11 mouse cellular contexts compared by ENCODE assay signal in genomic region chr7:137308061-137309060, GRCm38 (mm10). TPM values are rescaled to one million over a fixed set of nuclear protein-coding genes. Genes with fewer than 3 reads are reported as not detected.
DNase-seq lines count a peak whose midpoint lies in the region; ATAC-seq and TF ChIP-seq lines count a peak whose summit lies in the region.
"Had no signal": no experiment of that assay in that cellular context is flagged by ENCODE, and none has a peak within 500 bp of the region (broad histone marks: within the 10 kb centered on the region; RNA-seq: fewer than 3 reads in every experiment).

No protein-coding gene starts in this region.

- DNase-seq in kidney, adult 8-10 months, result no peak
- peak; percentile 71 for DNase-seq in embryo, embryonic 11 days
- no peak for DNase-seq in layer of hippocampus, adult 2 months (ENCODE audit: low spot score in 2 of 2)
- DNase-seq in urinary bladder, postnatal 10 days (ENCODE audit: low spot score), result no peak
- DNase-seq in layer of hippocampus, postnatal 14 days (ENCODE audit: low spot score in 2 of 2), result no peak
- DNase-seq: cerebellum, adult 9-10 months; lung, adult 18-20 months had no signal

- TF ChIP-seq CTCF in layer of hippocampus, adult 2 months (conservative IDR thresholded peaks at IDR 0.05), result no peak

- H3K9me3 ChIP-seq in kidney, embryonic 14.5 days (ENCODE audit: control insufficient read depth, low read length), result no peaks in the 10 kb centered on the region
- no peaks in the 10 kb centered on the region for H3K9me3 ChIP-seq in hindbrain, embryonic 15.5 days
- no peaks in the 10 kb centered on the region for H3K9me3 ChIP-seq in neural tube, embryonic 14.5 days (ENCODE audit: control insufficient read depth, low read length)

- H3K4me2 ChIP-seq in kidney, embryonic 14.5 days (replicated peaks; ENCODE audit: low read depth, low read length), result peak overlapping the region; percentile 61; the same call in 1 of the 2 replicates
- H3K4me2 ChIP-seq in hindbrain, embryonic 15.5 days, result peak overlapping the region; percentile 78
- H3K4me2 ChIP-seq in neural tube, embryonic 14.5 days (ENCODE audit: low read depth, low read length), result peak overlapping the region; percentile 76

- no peak overlapping the region for H3K27ac ChIP-seq in kidney, embryonic 14.5 days (ENCODE audit: low read depth, low read length)
- H3K27ac ChIP-seq in hindbrain, embryonic 15.5 days (replicated peaks), result peak overlapping the region; percentile 95
- peak overlapping the region; percentile 98 for H3K27ac ChIP-seq in neural tube, embryonic 14.5 days (ENCODE audit: low read depth, low read length)
- H3K27ac ChIP-seq in layer of hippocampus, adult 2 months, result no peak overlapping the region

- H3K9ac ChIP-seq in kidney, embryonic 14.5 days (ENCODE audit: low read depth, low read length), result no peak overlapping the region
- H3K9ac ChIP-seq in hindbrain, embryonic 15.5 days, result peak overlapping the region; percentile 66
- H3K9ac ChIP-seq in neural tube, embryonic 14.5 days (replicated peaks; ENCODE audit: low read depth, low read length), result peak overlapping the region; percentile 99

- H3K27me3 ChIP-seq in kidney, embryonic 14.5 days (ENCODE audit: control insufficient read depth, insufficient read depth, low read length), result peaks cover 67% of the 10 kb centered on the region
- no peaks in the 10 kb centered on the region for H3K27me3 ChIP-seq in hindbrain, embryonic 15.5 days
- no peaks in the 10 kb centered on the region; the same call in 1 of the 2 replicates for H3K27me3 ChIP-seq in neural tube, embryonic 14.5 days (ENCODE audit: control insufficient read depth, insufficient read depth, low read length)

- H3K4me3 ChIP-seq in kidney, embryonic 14.5 days (ENCODE audit: low read length), result peak overlapping the region; percentile 54; the same call in 1 of the 2 replicates
- H3K4me3 ChIP-seq in hindbrain, embryonic 15.5 days, result peak overlapping the region; percentile 57
- H3K4me3 ChIP-seq in neural tube, embryonic 14.5 days (ENCODE audit: low read depth, low read length), result peak overlapping the region; percentile 79
- H3K4me3 ChIP-seq in layer of hippocampus, adult 2 months, result no peak overlapping the region

- H3K4me1 ChIP-seq in kidney, embryonic 14.5 days (ENCODE audit: control insufficient read depth, insufficient read depth, low read length), result peaks cover 22% of the 10 kb centered on the region
- H3K4me1 ChIP-seq in hindbrain, embryonic 15.5 days (replicated peaks), result peaks cover 31% of the 10 kb centered on the region
- peaks cover 15% of the 10 kb centered on the region; the same call in 1 of the 2 replicates for H3K4me1 ChIP-seq in neural tube, embryonic 14.5 days (ENCODE audit: control insufficient read depth, insufficient read depth, low read length)

- no peaks in the 10 kb centered on the region for H3K36me3 ChIP-seq in kidney, embryonic 14.5 days (ENCODE audit: control insufficient read depth, insufficient read depth, low read length)
- H3K36me3 ChIP-seq in hindbrain, embryonic 15.5 days, result no peaks in the 10 kb centered on the region
- H3K36me3 ChIP-seq in neural tube, embryonic 14.5 days (ENCODE audit: control insufficient read depth, insufficient read depth, low read length), result no peaks in the 10 kb centered on the region; the same call in 1 of the 2 replicates

- 30% methylated on average over 19 of the region's 19 CpGs for WGBS in kidney, embryonic 14.5 days
- WGBS in hindbrain, embryonic 15.5 days, result 21% methylated on average over 19 of the region's 19 CpGs
- WGBS in neural tube, embryonic 14.5 days, result 15% methylated on average over 19 of the region's 19 CpGs

- ATAC-seq in kidney, embryonic 14.5 days (ENCODE audit: low FRiP score, low TSS enrichment), result no peak
- no peak for ATAC-seq in hindbrain, embryonic 15.5 days (ENCODE audit: low FRiP score, low read depth)
- ATAC-seq in neural tube, embryonic 14.5 days (ENCODE audit: low read depth), result no peak
- ATAC-seq: inflammation-experienced regulatory T-cells, adult 6 months had no signal

RNA-seq across cellular contexts. Expression of gene Ebf3, which starts 5.9 kb away (rescaled TPM):
- polyA plus RNA-seq in kidney, embryonic 14.5 days (2014; fragmentation: Nextera tagmentation; extraction: Ambion mirVana), result 1.8 and 2.3 TPM in 2 replicates
- 18.0 and 18.5 TPM in 2 replicates for polyA plus RNA-seq in hindbrain, embryonic 15.5 days (2015; fragmentation: Nextera tagmentation; extraction: Ambion mirVana)
- polyA plus RNA-seq in neural tube, embryonic 14.5 days (2014; fragmentation: Nextera tagmentation; extraction: Ambion mirVana), result 46.9 and 53.5 TPM in 2 replicates
- total RNA-seq in layer of hippocampus, adult 2 months (2021), result 1 to 10 TPM in 1 of 2 experiments, under 1 TPM in 1; 0.66 to 1.3 TPM
- total RNA-seq in layer of hippocampus, postnatal 14 days (2021), result 1 to 10 TPM; 1.8 to 2.2 TPM
- polyA plus RNA-seq: inflammation-experienced regulatory T-cells, adult 6 months had no signal

Comparison
In these comparisons a context has a peak if more than half of its experiments do, and no peak if none do; other contexts are left out.
1. H3K27ac ChIP-seq: peak in hindbrain, embryonic 15.5 days (single experiment) and neural tube, embryonic 14.5 days (single experiment); none in kidney, embryonic 14.5 days (single experiment) and layer of hippocampus, adult 2 months (single experiment).
2. Peak in every context shown above with its lines, with median percentiles within 50 percentile points of each other: H3K4me2 ChIP-seq.